In genomic region chr8:26227529-26227895, GRCm38 (mm10) we compare ENCODE assay signal across 26 mouse cellular contexts.
DNase-seq lines count a peak whose midpoint lies in the region; ATAC-seq lines count a peak whose summit lies in the region.
"Had no signal": no experiment of that assay in that cellular context is flagged by ENCODE, and none has a peak within 500 bp of the region (broad histone marks: within the 10 kb centered on the region; RNA-seq: fewer than 3 reads in every experiment).

No protein-coding gene starts in this region.

- peaks cover 5% of the 10 kb centered on the region for H3K4me1 ChIP-seq in kidney, embryonic 15.5 days
- H3K4me1 ChIP-seq in limb, embryonic 10.5 days, result peaks cover 55% of the 10 kb centered on the region
- H3K4me1 ChIP-seq: forebrain, embryonic 13.5 days; midbrain, embryonic 13.5 days; neural tube, embryonic 13.5 days had no signal

- 36% methylated on average over 5 of the region's 5 CpGs for WGBS in kidney, embryonic 15.5 days
- 30% methylated on average over 5 of the region's 5 CpGs for WGBS in limb, embryonic 10.5 days

- ATAC-seq in kidney, embryonic 15.5 days (replicated peaks; ENCODE audit: low FRiP score), result no peak
- ATAC-seq: CD4-positive, CD25-positive, alpha-beta regulatory T cell, adult 4 months; forebrain, embryonic 13.5 days; midbrain, embryonic 13.5 days had no signal

- H3K4me3 ChIP-seq in kidney, embryonic 15.5 days (replicated peaks), result no peak overlapping the region
- no peak overlapping the region for H3K4me3 ChIP-seq in limb, embryonic 10.5 days
- H3K4me3 ChIP-seq: forebrain, embryonic 13.5 days; heart, embryonic 13.5 days; midbrain, embryonic 13.5 days; neural tube, embryonic 13.5 days had no signal

- H3K36me3 ChIP-seq in kidney, embryonic 15.5 days, result no peaks in the 10 kb centered on the region
- H3K36me3 ChIP-seq in limb, embryonic 10.5 days, result no peaks in the 10 kb centered on the region
- H3K36me3 ChIP-seq: heart, embryonic 13.5 days; midbrain, embryonic 13.5 days; neural tube, embryonic 13.5 days had no signal

- DNase-seq in embryo, embryonic 10 days (ENCODE audit: low spot score), result peak; percentile 18
- no peak for DNase-seq in embryo, embryonic 10.5 days (ENCODE audit: low spot score)
- peak; percentile 7 to 18 for DNase-seq in kidney, adult 8-10 months
- peak; percentile 38 for DNase-seq in forelimb bud, embryonic 11.5 days (ENCODE audit: low read depth, low spot score)
- DNase-seq in limb, embryonic 10.5 days (ENCODE audit: low spot score), result peak; percentile 36
- DNase-seq in right cerebral cortex, postnatal 36 days (ENCODE audit: low spot score in 2 of 2), result no peak
- DNase-seq: adrenal gland, postnatal 14 days; cerebellum, adult 11 months; gastrocnemius, postnatal 36 days; heart, postnatal 10 days; layer of hippocampus, postnatal 36 days; liver; lung, adult 2 months; lung, postnatal 10 days; thymus, adult 2 months; thymus, postnatal 36 days had no signal

- H3K27ac ChIP-seq in kidney, embryonic 15.5 days, result no peak overlapping the region
- H3K27ac ChIP-seq in limb, embryonic 10.5 days, result peak overlapping the region; percentile 67
- H3K27ac ChIP-seq: forebrain, embryonic 13.5 days; heart, embryonic 13.5 days; hindbrain, embryonic 14.5 days; kidney, postnatal 0 days; liver, embryonic 14.5 days; macrophage; midbrain, embryonic 13.5 days; neural tube, embryonic 13.5 days had no signal

- H3K27me3 ChIP-seq in kidney, embryonic 15.5 days, result no peaks in the 10 kb centered on the region
- no peaks in the 10 kb centered on the region for H3K27me3 ChIP-seq in limb, embryonic 10.5 days (ENCODE audit: low read depth, poor library complexity, severe bottlenecking)
- H3K27me3 ChIP-seq: forebrain, embryonic 13.5 days; heart, embryonic 13.5 days; midbrain, embryonic 13.5 days; neural tube, embryonic 13.5 days had no signal

- H3K9ac ChIP-seq in kidney, embryonic 15.5 days, result no peak overlapping the region
- H3K9ac ChIP-seq: forebrain, embryonic 13.5 days; heart, embryonic 13.5 days; hindbrain, embryonic 14.5 days; liver, embryonic 14.5 days; midbrain, embryonic 13.5 days; neural tube, embryonic 13.5 days had no signal

- no peaks in the 10 kb centered on the region for H3K9me3 ChIP-seq in kidney, embryonic 15.5 days (replicated peaks)
- no peaks in the 10 kb centered on the region for H3K9me3 ChIP-seq in limb, embryonic 10.5 days (replicated peaks)
- H3K9me3 ChIP-seq: forebrain, embryonic 13.5 days; heart, embryonic 13.5 days; midbrain, embryonic 13.5 days; neural tube, embryonic 13.5 days had no signal

- no peak overlapping the region for H3K4me2 ChIP-seq in kidney, embryonic 15.5 days
- H3K4me2 ChIP-seq: forebrain, embryonic 13.5 days; hindbrain, embryonic 14.5 days; midbrain, embryonic 13.5 days; neural tube, embryonic 13.5 days had no signal

Comparison
In these comparisons a context has a peak if more than half of its experiments do, and no peak if none do; other contexts are left out.
1. DNase-seq: peak in embryo, embryonic 10 days (single experiment), kidney, adult 8-10 months (2 of 2), forelimb bud, embryonic 11.5 days (single experiment) and limb, embryonic 10.5 days (single experiment); none in embryo, embryonic 10.5 days (single experiment) and right cerebral cortex, postnatal 36 days (0 of 2).